Comparison of ENCODE assay signal across 11 mouse cellular contexts in the genomic region with DNA sequence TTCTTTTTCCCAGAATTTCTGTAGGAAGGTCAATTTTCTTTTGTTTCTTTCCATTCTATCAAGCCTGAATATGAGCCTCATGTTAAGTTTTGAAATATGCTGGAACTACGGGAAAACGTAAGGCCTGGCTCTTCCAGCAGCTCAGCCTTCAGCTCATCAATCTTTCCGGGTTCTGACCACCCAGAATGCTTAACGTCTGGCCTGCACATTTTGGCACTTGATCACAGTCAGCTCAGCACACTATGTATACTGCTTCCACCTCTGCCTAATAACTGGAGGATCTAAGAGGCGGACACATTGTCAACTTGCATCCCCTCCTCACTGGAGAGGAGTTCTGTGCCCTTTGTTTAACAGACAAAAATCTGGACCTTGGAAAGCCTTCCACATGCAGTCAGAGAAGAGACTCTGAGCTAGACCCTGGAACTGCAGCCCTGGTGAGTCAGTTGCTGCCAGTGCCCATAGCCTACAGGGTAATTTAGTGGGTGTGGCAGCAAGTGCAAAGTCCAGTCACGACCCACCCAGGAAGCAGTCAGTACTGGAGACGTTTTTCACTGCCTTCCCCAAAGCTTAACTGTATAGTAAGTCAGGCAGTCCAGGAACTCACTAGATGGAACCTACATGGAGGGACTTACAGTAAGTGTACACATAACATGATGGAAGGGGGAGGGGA. TPM values are rescaled to one million over a fixed set of nuclear protein-coding genes. Genes with fewer than 3 reads are reported as not detected.
DNase-seq lines count a peak whose midpoint lies in the region; ATAC-seq lines count a peak whose summit lies in the region.
"Had no signal": no experiment of that assay in that cellular context is flagged by ENCODE, and none has a peak within 500 bp of the region (broad histone marks: within the 10 kb centered on the region; RNA-seq: fewer than 3 reads in every experiment).

No protein-coding gene starts in this region.

- no peaks in the 10 kb centered on the region for H3K9me3 ChIP-seq in liver, embryonic 12.5 days (replicated peaks)
- H3K9me3 ChIP-seq in intestine, embryonic 14.5 days (ENCODE audit: control insufficient read depth, low read length): no peaks in the 10 kb centered on the region
- no peaks in the 10 kb centered on the region for H3K9me3 ChIP-seq in stomach, embryonic 14.5 days (ENCODE audit: control insufficient read depth, low read depth, low read length)
- H3K9me3 ChIP-seq in midbrain, embryonic 16.5 days (replicated peaks; ENCODE audit: control insufficient read depth, low read length, poor library complexity, severe bottlenecking): no peaks in the 10 kb centered on the region
- H3K9me3 ChIP-seq: heart, embryonic 15.5 days had no signal

- no peak overlapping the region for H3K9ac ChIP-seq in liver, embryonic 12.5 days
- no peak overlapping the region for H3K9ac ChIP-seq in intestine, embryonic 14.5 days (ENCODE audit: low read length)
- H3K9ac ChIP-seq in stomach, embryonic 14.5 days (replicated peaks; ENCODE audit: low read depth, low read length): no peak overlapping the region
- no peak overlapping the region for H3K9ac ChIP-seq in midbrain, embryonic 16.5 days (ENCODE audit: low read depth, low read length)
- H3K9ac ChIP-seq: heart, embryonic 15.5 days had no signal

- H3K4me1 ChIP-seq in liver, embryonic 12.5 days: 0 out of 2 replicates have a peak, but pooled peaks cover 11% of the 10 kb centered on the region
- peaks cover 31% of the 10 kb centered on the region for H3K4me1 ChIP-seq in intestine, embryonic 14.5 days (replicated peaks; ENCODE audit: control insufficient read depth, insufficient read depth, low read length)
- H3K4me1 ChIP-seq in stomach, embryonic 14.5 days (ENCODE audit: control insufficient read depth, insufficient read depth, low read length): peaks cover 35% of the 10 kb centered on the region
- peaks cover 37% of the 10 kb centered on the region for H3K4me1 ChIP-seq in midbrain, embryonic 16.5 days (ENCODE audit: control insufficient read depth, insufficient read depth, low read length)

- H3K27me3 ChIP-seq in liver, embryonic 12.5 days (replicated peaks): peaks cover 71% of the 10 kb centered on the region
- no peaks in the 10 kb centered on the region for H3K27me3 ChIP-seq in intestine, embryonic 14.5 days (replicated peaks; ENCODE audit: control insufficient read depth, insufficient read depth, low read length)
- H3K27me3 ChIP-seq in stomach, embryonic 14.5 days (ENCODE audit: control insufficient read depth, insufficient read depth, low read length): no peaks in the 10 kb centered on the region
- no peaks in the 10 kb centered on the region; the same call in 1 of the 2 replicates for H3K27me3 ChIP-seq in midbrain, embryonic 16.5 days (ENCODE audit: control insufficient read depth, insufficient read depth, low read depth, low read length)
- H3K27me3 ChIP-seq: heart, embryonic 15.5 days had no signal

- no peaks in the 10 kb centered on the region for H3K36me3 ChIP-seq in liver, embryonic 12.5 days
- H3K36me3 ChIP-seq in intestine, embryonic 14.5 days (ENCODE audit: control insufficient read depth, insufficient read depth, low read length): no peaks in the 10 kb centered on the region
- H3K36me3 ChIP-seq in stomach, embryonic 14.5 days (ENCODE audit: control insufficient read depth, insufficient read depth, low read length): no peaks in the 10 kb centered on the region
- H3K36me3 ChIP-seq in midbrain, embryonic 16.5 days (ENCODE audit: control insufficient read depth, insufficient read depth, low read length): no peaks in the 10 kb centered on the region
- H3K36me3 ChIP-seq: heart, embryonic 15.5 days had no signal

- H3K4me3 ChIP-seq in liver, embryonic 12.5 days: no peak overlapping the region
- H3K4me3 ChIP-seq in intestine, embryonic 14.5 days (ENCODE audit: low read depth, low read length): no peak overlapping the region
- H3K4me3 ChIP-seq in stomach, embryonic 14.5 days (ENCODE audit: low read depth, low read length): no peak overlapping the region
- H3K4me3 ChIP-seq in midbrain, embryonic 16.5 days (ENCODE audit: low read depth, low read length): no peak overlapping the region
- H3K4me3 ChIP-seq: heart, embryonic 15.5 days had no signal

- DNase-seq in liver: no peak
- peak; percentile 60 for DNase-seq in NIH3T3 (ENCODE audit: low read depth)
- peak; percentile 70 for DNase-seq in intestine, embryonic 14.5 days (ENCODE audit: low spot score)
- no peak for DNase-seq in testis, postnatal 10 days (ENCODE audit: low spot score)
- DNase-seq: cerebellum, adult 11-12 months; layer of hippocampus, adult 9-11 months; thymus, postnatal 14 days had no signal

- 0 out of 2 replicates have a peak, but pooled peaks have one; percentile 23 for ATAC-seq in liver, embryonic 12.5 days
- peak; percentile 72 for ATAC-seq in intestine, embryonic 14.5 days (replicated peaks; ENCODE audit: low FRiP score, low TSS enrichment, low read depth)
- peak; percentile 69 for ATAC-seq in stomach, embryonic 14.5 days (ENCODE audit: insufficient number of reproducible peaks, insufficient read depth, low FRiP score, low read depth)
- no peak for ATAC-seq in midbrain, embryonic 16.5 days

- no peak overlapping the region for H3K27ac ChIP-seq in liver, embryonic 12.5 days
- peak overlapping the region; percentile 89 for H3K27ac ChIP-seq in intestine, embryonic 14.5 days (ENCODE audit: low read depth)
- peak overlapping the region; percentile 71 for H3K27ac ChIP-seq in stomach, embryonic 14.5 days (ENCODE audit: low read length)
- no peak overlapping the region for H3K27ac ChIP-seq in midbrain, embryonic 16.5 days (ENCODE audit: low read length)

- no peak overlapping the region for H3K4me2 ChIP-seq in liver, embryonic 12.5 days
- H3K4me2 ChIP-seq in intestine, embryonic 14.5 days (ENCODE audit: low read length): no peak overlapping the region
- H3K4me2 ChIP-seq in stomach, embryonic 14.5 days (replicated peaks; ENCODE audit: low read depth, low read length): no peak overlapping the region
- H3K4me2 ChIP-seq in midbrain, embryonic 16.5 days (ENCODE audit: low read length): no peak overlapping the region
- H3K4me2 ChIP-seq: heart, embryonic 15.5 days had no signal

- WGBS in liver, embryonic 12.5 days (ENCODE audit: insufficient replicate concordance): 40% methylated on average over 7 of the region's 7 CpGs
- WGBS in intestine, embryonic 14.5 days: 11% methylated on average over 7 of the region's 7 CpGs
- 19% methylated on average over 7 of the region's 7 CpGs for WGBS in stomach, embryonic 14.5 days
- WGBS in midbrain, embryonic 16.5 days: 61% methylated on average over 7 of the region's 7 CpGs

RNA-seq across cellular contexts. Expression of a gene that starts 1.9 kb away (rescaled TPM):
- 0.68 and 0.78 TPM in 2 replicates for polyA plus RNA-seq in liver, embryonic 12.5 days (2016; fragmentation: Nextera tagmentation; extraction: Ambion mirVana)
- 8.4 and 8.8 TPM in 2 replicates for polyA plus RNA-seq in intestine, embryonic 14.5 days (2014; fragmentation: Nextera tagmentation; extraction: Ambion mirVana)
- 9.1 and 10.5 TPM in 2 replicates for polyA plus RNA-seq in stomach, embryonic 14.5 days (2014; fragmentation: Nextera tagmentation; extraction: Ambion mirVana)
- 2.6 and 2.9 TPM in 2 replicates for polyA plus RNA-seq in midbrain, embryonic 16.5 days (2015; fragmentation: Nextera tagmentation; extraction: Ambion mirVana)

Comparison
In these comparisons a context has a peak if more than half of its experiments do, and no peak if none do; other contexts are left out.
1. H3K27ac ChIP-seq: peak in intestine, embryonic 14.5 days (single experiment) and stomach, embryonic 14.5 days (single experiment); none in liver, embryonic 12.5 days (single experiment) and midbrain, embryonic 16.5 days (single experiment).
2. DNase-seq: peak in NIH3T3 (single experiment) and intestine, embryonic 14.5 days (single experiment); none in liver (single experiment) and testis, postnatal 10 days (single experiment).